Comparison of ENCODE assay signal across 8 mouse cellular contexts in the genomic region with DNA sequence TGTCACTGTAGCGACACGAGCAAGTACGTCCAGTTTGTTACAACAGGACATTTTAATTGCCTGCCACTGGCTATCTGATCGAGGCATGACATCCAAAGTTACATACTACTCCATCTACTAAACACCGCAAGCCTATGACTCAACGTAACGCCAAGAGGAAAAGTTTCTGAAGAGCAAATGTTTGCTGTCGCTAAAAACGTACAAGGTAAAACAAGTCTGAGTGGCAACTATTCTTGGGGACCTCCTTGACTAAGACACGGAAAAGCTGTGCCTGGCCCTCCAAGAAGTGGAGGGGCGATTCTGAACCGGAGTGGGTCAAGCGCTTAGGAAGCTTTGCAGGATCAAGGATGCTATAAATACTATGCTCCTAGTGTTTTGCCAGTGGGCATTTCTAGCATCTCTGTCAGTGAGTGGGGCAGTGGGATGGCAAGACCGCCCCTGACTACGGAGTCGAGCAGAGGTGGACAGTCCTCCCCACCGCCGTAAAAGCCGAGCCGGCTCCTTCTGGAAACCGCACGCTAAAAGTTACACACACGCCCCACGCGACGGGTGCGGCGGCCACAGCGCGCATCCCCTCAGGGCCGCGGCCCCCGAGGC. TPM values are rescaled to one million over a fixed set of nuclear protein-coding genes. Genes with fewer than 3 reads are reported as not detected.
DNase-seq lines count a peak whose midpoint lies in the region; ATAC-seq and TF ChIP-seq lines count a peak whose summit lies in the region.

No protein-coding gene starts in this region.

- TF ChIP-seq EP300 in liver, embryonic 14.5 days (IDR thresholded peaks at IDR 0.05; ENCODE audit: low read depth): no peak

- H3K4me1 ChIP-seq in bone marrow, adult 2 months (ENCODE audit: control insufficient read depth, insufficient read depth, low read length): peaks cover 1% of the 10 kb centered on the region; the same call in 1 of the 2 replicates
- H3K4me1 ChIP-seq in forebrain, embryonic 14.5 days (ENCODE audit: control insufficient read depth, insufficient read depth, low read length): peaks cover 20% of the 10 kb centered on the region
- H3K4me1 ChIP-seq in intestine, embryonic 16.5 days (ENCODE audit: control insufficient read depth, insufficient read depth, low read length): peaks cover 9% of the 10 kb centered on the region
- H3K4me1 ChIP-seq in liver, embryonic 14.5 days (replicated peaks; ENCODE audit: control insufficient read depth in 2 of 2, insufficient read depth in 2 of 2, low read length in 1 of 2): peaks cover 0 to 14% of the 10 kb centered on the region in 2 experiments
- H3K4me1 ChIP-seq in neural tube, embryonic 12.5 days: peaks cover 10% of the 10 kb centered on the region

- H3K27me3 ChIP-seq in forebrain, embryonic 14.5 days (replicated peaks; ENCODE audit: control insufficient read depth, insufficient read depth, low read length): no peaks in the 10 kb centered on the region
- no peaks in the 10 kb centered on the region for H3K27me3 ChIP-seq in intestine, embryonic 16.5 days (replicated peaks; ENCODE audit: control insufficient read depth, insufficient read depth, low read length)
- no peaks in the 10 kb centered on the region for H3K27me3 ChIP-seq in liver, embryonic 14.5 days (ENCODE audit: control insufficient read depth, insufficient read depth, low read length)
- H3K27me3 ChIP-seq in neural tube, embryonic 12.5 days (replicated peaks): no peaks in the 10 kb centered on the region

- peak; percentile 2; the same call in 1 of the 2 replicates for ATAC-seq in forebrain, embryonic 14.5 days
- peak; percentile 3; the same call in 1 of the 2 replicates for ATAC-seq in intestine, embryonic 16.5 days
- ATAC-seq in liver, embryonic 14.5 days (ENCODE audit: insufficient read depth): no peak; the same call in 1 of the 2 replicates
- ATAC-seq in neural tube, embryonic 12.5 days (ENCODE audit: low FRiP score, low read depth): peak; percentile 10; the same call in 1 of the 2 replicates

- DNase-seq in thymus, postnatal 0 days (ENCODE audit: low spot score): peak; percentile 6
- no peak for DNase-seq in thymus, postnatal 4 days
- DNase-seq in forebrain, embryonic 14.5 days (ENCODE audit: low spot score): peak; percentile 32
- peak in 2 of 3 experiments; percentile 26 to 39 for DNase-seq in liver, embryonic 14.5 days (ENCODE audit: low read depth in 3 of 3, low spot score in 3 of 3)
- no peak for DNase-seq in gastrocnemius, postnatal 14 days

- intact Hi-C loops in gastrocnemius, postnatal 14 days (cut with DNase I; ENCODE audit: low total_unique reads): no loop called here

- no peaks in the 10 kb centered on the region for H3K9me3 ChIP-seq in forebrain, embryonic 14.5 days (replicated peaks; ENCODE audit: control insufficient read depth, low read length)
- H3K9me3 ChIP-seq in intestine, embryonic 16.5 days (ENCODE audit: control insufficient read depth, low read length): no peaks in the 10 kb centered on the region
- H3K9me3 ChIP-seq in liver, embryonic 14.5 days (ENCODE audit: control insufficient read depth, low read length): no peaks in the 10 kb centered on the region
- no peaks in the 10 kb centered on the region for H3K9me3 ChIP-seq in neural tube, embryonic 12.5 days

- H3K4me3 ChIP-seq in bone marrow, adult 2 months (replicated peaks; ENCODE audit: control insufficient read depth, low read depth, low read length): peak overlapping the region; percentile 98
- peak overlapping the region; percentile 97 for H3K4me3 ChIP-seq in forebrain, embryonic 14.5 days (ENCODE audit: low read depth, low read length)
- peak overlapping the region; percentile 95 for H3K4me3 ChIP-seq in intestine, embryonic 16.5 days (ENCODE audit: low read length)
- peak overlapping the region; percentile 82 to 96 for H3K4me3 ChIP-seq in liver, embryonic 14.5 days (ENCODE audit: insufficient read depth in 1 of 2, low read depth in 2 of 2, low read length in 2 of 2)
- peak overlapping the region; percentile 98 for H3K4me3 ChIP-seq in neural tube, embryonic 12.5 days

- H3K9ac ChIP-seq in forebrain, embryonic 14.5 days (ENCODE audit: low read length): peak overlapping the region; percentile 95
- H3K9ac ChIP-seq in intestine, embryonic 16.5 days (ENCODE audit: low read depth, low read length): peak overlapping the region; percentile 99
- peak overlapping the region; percentile 86 for H3K9ac ChIP-seq in liver, embryonic 14.5 days (replicated peaks)
- peak overlapping the region; percentile 98 for H3K9ac ChIP-seq in neural tube, embryonic 12.5 days

- WGBS in bone marrow, adult 2 months: under 1% methylated on average over 33 of the region's 33 CpGs
- 0% methylated on average over 33 of the region's 33 CpGs for WGBS in forebrain, embryonic 14.5 days
- WGBS in intestine, embryonic 16.5 days: under 1% methylated on average over 33 of the region's 33 CpGs
- under 1% methylated on average over 33 of the region's 33 CpGs for WGBS in liver, embryonic 14.5 days (ENCODE audit: insufficient replicate concordance)
- under 1% methylated on average over 33 of the region's 33 CpGs for WGBS in neural tube, embryonic 12.5 days

- H3K36me3 ChIP-seq in forebrain, embryonic 14.5 days (ENCODE audit: control insufficient read depth, insufficient read depth, low read length): no peaks in the 10 kb centered on the region
- H3K36me3 ChIP-seq in intestine, embryonic 16.5 days (ENCODE audit: control insufficient read depth, insufficient read depth, low read length): no peaks in the 10 kb centered on the region
- H3K36me3 ChIP-seq in liver, embryonic 14.5 days (replicated peaks; ENCODE audit: control insufficient read depth, insufficient read depth, low read depth): no peaks in the 10 kb centered on the region
- H3K36me3 ChIP-seq in neural tube, embryonic 12.5 days: no peaks in the 10 kb centered on the region

- H3K4me2 ChIP-seq in forebrain, embryonic 14.5 days (ENCODE audit: low read length): peak overlapping the region; percentile 88
- peak overlapping the region; percentile 81 for H3K4me2 ChIP-seq in intestine, embryonic 16.5 days (ENCODE audit: low read depth, low read length)
- peak overlapping the region; percentile 82 for H3K4me2 ChIP-seq in liver, embryonic 14.5 days (ENCODE audit: low read depth)
- peak overlapping the region; percentile 72 for H3K4me2 ChIP-seq in neural tube, embryonic 12.5 days (replicated peaks)

- no peak for TF ChIP-seq POLR2A in bone marrow, adult 2 months (IDR thresholded peaks at IDR 0.05; ENCODE audit: borderline replicate concordance, control insufficient read depth, low read depth, low read length)

- H3K27ac ChIP-seq in bone marrow, adult 2 months (ENCODE audit: control insufficient read depth, insufficient read depth, low read depth, low read length, poor library complexity): peak overlapping the region; percentile 99
- peak overlapping the region; percentile 99 for H3K27ac ChIP-seq in forebrain, embryonic 14.5 days (ENCODE audit: low read depth, low read length)
- peak overlapping the region; percentile 98 for H3K27ac ChIP-seq in intestine, embryonic 16.5 days (ENCODE audit: low read length)
- H3K27ac ChIP-seq in liver, embryonic 14.5 days: peak overlapping the region; percentile 76
- H3K27ac ChIP-seq in neural tube, embryonic 12.5 days: peak overlapping the region; percentile 98

- TF ChIP-seq CTCF in bone marrow, adult 2 months (IDR thresholded peaks at IDR 0.05; ENCODE audit: control insufficient read depth, insufficient read depth, low read length): no peak
- no peak for TF ChIP-seq CTCF in liver, embryonic 14.5 days (IDR thresholded peaks at IDR 0.05; ENCODE audit: low read depth)

RNA-seq across cellular contexts. Expression of a gene that starts 0.8 kb away (rescaled TPM):
- polyA plus RNA-seq in thymus, postnatal 0 days (2015; fragmentation: Nextera tagmentation; extraction: Ambion mirVana): 40.9 and 53.0 TPM in 2 replicates
- polyA plus RNA-seq in bone marrow, adult 2 months (2011; ENCODE audit: insufficient read depth, insufficient read length, low replicate concordance, missing spikeins): 29.7 and 48.5 TPM in 2 replicates
- polyA plus RNA-seq in forebrain, embryonic 14.5 days (2014; fragmentation: Nextera tagmentation; extraction: Ambion mirVana): 48.9 and 63.1 TPM in 2 replicates
- 21.0 and 24.2 TPM in 2 replicates for polyA plus RNA-seq in intestine, embryonic 16.5 days (2015; fragmentation: Nextera tagmentation; extraction: Ambion mirVana)
- 9.7 and 25.8 TPM in 2 replicates for polyA plus RNA-seq in liver, embryonic 14.5 days (2012; rRNA removed)
- 22.9 and 28.0 TPM in 2 replicates for polyA plus RNA-seq in liver, embryonic 14.5 days (2014; fragmentation: Nextera tagmentation; extraction: Ambion mirVana)
- 29.6 and 33.1 TPM in 2 replicates for polyA plus RNA-seq in neural tube, embryonic 12.5 days (2016; fragmentation: Nextera tagmentation; extraction: Ambion mirVana)
- total RNA-seq in gastrocnemius, postnatal 14 days (2021): 100 to 1,000 TPM; 164 to 167 TPM

Comparison
In these comparisons a context has a peak if more than half of its experiments do, and no peak if none do; other contexts are left out.
1. DNase-seq: peak in thymus, postnatal 0 days (single experiment), forebrain, embryonic 14.5 days (single experiment) and liver, embryonic 14.5 days (2 of 3); none in thymus, postnatal 4 days (single experiment) and gastrocnemius, postnatal 14 days (single experiment).
2. Peak in every context shown above with its lines, with median percentiles within 50 percentile points of each other: H3K27ac ChIP-seq, H3K4me3 ChIP-seq, H3K4me2 ChIP-seq and H3K9ac ChIP-seq.